Mouse (Mus musculus) duodenum, adult 2 months (tissue): ENCODE results near the gene Gas7. TPM values are rescaled to one million over a fixed set of nuclear protein-coding genes. Genes with fewer than 3 reads are reported as not detected.

Experiments
- polyA plus RNA-seq: library from polyadenylated mRNA; depleted of rRNA; stranded (reverse); fragments of >200 nt; gene quantifications from 2 replicates; pipeline ENCODE4 v1.2.3, GENCODE M21; 2012; ENCODE audit warnings: low replicate concordance; rRNA removed

Gene Gas7
- 1.3 and 1.9 TPM in 2 replicates for polyA plus RNA-seq

DNA sequence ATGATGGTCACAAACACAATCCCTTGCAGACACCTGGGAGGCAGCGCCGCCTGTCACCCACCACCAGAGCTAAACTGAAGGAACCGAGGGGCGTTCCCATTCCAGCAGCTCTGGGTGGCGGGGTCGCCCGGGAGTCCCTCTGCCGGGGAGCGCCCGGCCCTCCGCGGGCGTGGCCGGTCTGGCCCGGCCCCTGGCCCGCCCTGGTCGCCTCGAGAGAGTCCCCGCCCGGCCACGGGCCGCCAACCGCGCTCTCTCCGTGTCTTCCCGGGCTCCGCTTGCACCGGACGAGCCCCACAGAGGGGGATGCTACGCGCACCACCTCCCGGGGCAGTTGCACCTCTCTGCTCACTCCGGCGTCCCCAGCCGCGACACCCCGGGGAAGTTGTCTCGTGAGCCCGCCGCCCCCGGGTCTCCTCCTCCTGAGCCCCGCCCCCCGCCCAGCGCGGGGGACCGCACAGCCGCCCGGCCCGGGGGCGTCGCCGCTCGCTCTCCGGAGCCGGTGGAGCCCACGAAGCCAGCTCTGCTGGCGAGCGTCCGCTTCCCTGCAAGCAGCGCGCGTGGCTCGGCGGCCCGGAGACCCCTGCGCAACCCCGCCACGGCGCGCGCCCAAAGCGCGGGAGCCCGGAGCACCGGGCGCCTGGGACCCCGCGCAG lies at the start of gene Gas7:
TSS of gene Gas7 (plus strand) at position 564 of the 653 bp plus-strand sequence.

GRCm38 (mm10) chr11:67694703-67695376 lies 239.6 kb downstream of the Gas7 start, which contains the start of gene Rcvrn:
TSS of gene Rcvrn (plus strand) at chr11:67695326.

Other genes with a start within 250 kb of the Gas7 start
- gene Myh4, start 217.4 kb upstream of the Gas7 start, polyA plus RNA-seq = not detected in 2 replicates
- not detected in 2 replicates for gene Myh8, start 178.3 kb upstream of the Gas7 start, polyA plus RNA-seq
- gene Myh13, start 133.8 kb upstream of the Gas7 start, polyA plus RNA-seq = not detected in 2 replicates
- gene Rcvrn, start 239.9 kb downstream of the Gas7 start, polyA plus RNA-seq = not detected in 2 replicates